Mouse (Mus musculus) NIH3T3 (cell line): ENCODE measurements around the gene Med4.

Experiments
- DNase-seq: peaks from one replicate; pipeline ENCODE4 v3.0.0-alpha.2; 2012; ENCODE audit warnings: low read depth

The Med4 gene

GRCm38 (mm10) chr14:73509765-73510423 lies at the start of gene Med4:
Gene Med4 (plus strand): TSS chr14:73510025.
- DNase-seq = peak; percentile 96

GRCm38 (mm10) chr14:73460514-73461134 lies 49.2 kb upstream of the Med4 start:
- peak; percentile 88 for DNase-seq

- no peak for DNase-seq
These were observed 47.6 kb upstream of the Med4 start for GRCm38 (mm10) chr14:73462211-73462610.

- DNase-seq = no peak
These were observed 42.1 kb upstream of the Med4 start for GRCm38 (mm10) chr14:73467697-73468096.

GRCm38 (mm10) chr14:73469506-73469905 lies 40.3 kb upstream of the Med4 start:
- DNase-seq = no peak

GRCm38 (mm10) chr14:73470593-73470992 lies 39.2 kb upstream of the Med4 start:
- no peak for DNase-seq

- DNase-seq = no peak
These were observed 37.6 kb upstream of the Med4 start for GRCm38 (mm10) chr14:73472205-73472604.

GRCm38 (mm10) chr14:73473670-73474460 lies 36.0 kb upstream of the Med4 start:
- peak; percentile 97 for DNase-seq

- DNase-seq = peak; percentile 82
These were observed 35.2 kb upstream of the Med4 start for GRCm38 (mm10) chr14:73474636-73475093.

- DNase-seq = no peak
These were observed 34.3 kb upstream of the Med4 start for GRCm38 (mm10) chr14:73475506-73475905.

GRCm38 (mm10) chr14:73476361-73476934 lies 33.4 kb upstream of the Med4 start:
- no peak for DNase-seq

GRCm38 (mm10) chr14:73477077-73477476 lies 32.7 kb upstream of the Med4 start:
- DNase-seq = no peak

- peak; percentile 74 for DNase-seq
These were observed 31.5 kb upstream of the Med4 start for GRCm38 (mm10) chr14:73478321-73478720.

- DNase-seq = no peak
These were observed 30.1 kb upstream of the Med4 start for GRCm38 (mm10) chr14:73479771-73480170.

GRCm38 (mm10) chr14:73483516-73484229 lies 26.2 kb upstream of the Med4 start:
- no peak for DNase-seq

GRCm38 (mm10) chr14:73484366-73485110 lies 25.3 kb upstream of the Med4 start:
- no peak for DNase-seq

- DNase-seq = no peak
These were observed 23.2 kb upstream of the Med4 start for GRCm38 (mm10) chr14:73486641-73487040.

GRCm38 (mm10) chr14:73493356-73493755 lies 16.5 kb upstream of the Med4 start:
- DNase-seq = no peak

GRCm38 (mm10) chr14:73494122-73494521 lies 15.7 kb upstream of the Med4 start:
- no peak for DNase-seq

GRCm38 (mm10) chr14:73495753-73496152 lies 14.1 kb upstream of the Med4 start:
- peak; percentile 36 for DNase-seq

- no peak for DNase-seq
These were observed 8.5 kb upstream of the Med4 start for GRCm38 (mm10) chr14:73501283-73501682.
